Mouse (Mus musculus): ENCODE measurements at regions not wholly inside any gene's neighbourhood (a gene's known extent, or its start where the extent isn't known, plus 50 kb on each side); places are given as distances from the start of the nearest gene placed in this dataset.

DNA sequence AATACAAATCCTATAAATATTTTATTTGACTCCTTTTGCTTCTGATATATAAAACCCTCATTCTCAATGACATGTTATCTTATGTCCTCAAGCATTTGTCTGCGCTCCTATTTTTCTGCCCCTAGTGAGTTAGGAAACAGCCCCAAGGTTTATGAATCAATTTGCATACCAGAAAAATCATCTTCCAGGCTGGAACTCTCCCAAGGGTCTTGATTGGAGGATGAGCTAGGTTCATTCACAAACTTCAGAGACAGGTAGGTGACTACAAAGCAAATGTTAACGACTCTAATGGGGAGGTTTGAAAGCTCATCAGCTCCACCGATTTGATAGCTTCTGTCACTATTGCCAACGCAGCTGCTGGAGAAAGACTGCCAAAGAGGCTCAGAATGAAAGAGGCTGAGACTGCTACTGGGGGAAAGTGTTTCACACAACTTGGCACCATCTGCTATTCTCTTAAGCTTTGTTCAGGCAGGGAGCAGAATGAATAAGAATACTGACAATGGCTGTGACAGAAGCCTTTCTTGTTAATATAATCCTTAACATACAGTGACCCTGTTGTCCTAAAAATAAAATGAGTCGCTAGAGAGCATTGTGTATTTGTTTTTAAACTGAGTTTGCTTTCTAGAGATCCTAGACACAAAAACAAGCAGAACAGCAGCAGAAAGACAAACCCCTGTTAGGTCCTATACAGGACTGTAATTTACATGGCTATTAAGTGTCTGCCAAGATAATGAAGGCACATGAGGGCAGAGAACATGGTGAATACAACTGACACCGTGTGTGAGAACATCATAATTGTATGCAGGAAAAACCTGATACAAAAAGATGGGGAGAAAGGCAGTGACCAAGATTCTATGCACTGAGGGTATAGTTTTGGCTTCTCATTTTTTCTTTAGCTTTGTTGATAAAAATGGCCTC is 843.4 kb downstream of the Cdh8 start:
- no peak for DNase-seq (ENCODE audit: low read depth, low spot score)

DNA sequence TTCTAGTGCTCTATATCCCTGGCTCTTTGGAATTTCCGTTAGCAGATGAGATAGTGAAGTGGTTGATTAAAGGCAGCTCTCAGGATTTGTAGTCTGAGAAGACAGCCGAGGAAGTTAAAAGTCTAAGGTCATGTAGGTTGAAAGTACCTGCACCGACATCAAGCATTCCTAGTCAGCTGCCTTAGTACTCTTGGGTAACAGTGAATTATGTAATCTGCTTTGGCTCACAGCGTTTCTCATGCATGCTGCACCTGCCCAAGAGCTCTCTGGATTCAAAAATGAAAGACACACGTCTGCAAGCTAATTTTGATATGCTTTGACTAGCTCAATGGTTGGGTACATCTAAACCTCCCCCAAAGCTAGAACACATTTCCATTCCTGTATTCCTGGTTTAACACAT is 849.6 kb downstream of the Cdh8 start:
- no peak for DNase-seq (ENCODE audit: low read depth, low spot score)

DNA sequence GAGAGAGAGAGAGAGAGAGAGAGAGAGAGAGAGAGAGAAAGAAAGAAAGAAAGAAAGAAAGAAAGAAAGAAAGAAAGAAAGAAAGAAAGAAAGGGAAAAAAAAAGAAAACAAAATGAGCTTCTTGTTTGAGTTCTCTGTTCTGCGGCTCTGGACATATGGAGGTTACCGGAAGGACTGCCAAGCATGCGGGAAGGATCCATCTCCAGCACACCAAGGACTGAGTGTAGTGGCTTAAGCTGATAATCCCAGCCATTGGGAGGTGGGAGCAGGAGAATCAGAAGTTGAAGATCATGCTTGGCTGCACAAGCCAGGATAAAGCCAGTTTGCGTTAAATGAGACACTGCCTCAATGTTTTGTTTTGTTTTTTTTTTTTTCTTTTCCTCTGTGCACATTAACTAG is 897.8 kb downstream of the Cdh8 start:
- DNase-seq (ENCODE audit: low read depth, low spot score): no peak

DNA sequence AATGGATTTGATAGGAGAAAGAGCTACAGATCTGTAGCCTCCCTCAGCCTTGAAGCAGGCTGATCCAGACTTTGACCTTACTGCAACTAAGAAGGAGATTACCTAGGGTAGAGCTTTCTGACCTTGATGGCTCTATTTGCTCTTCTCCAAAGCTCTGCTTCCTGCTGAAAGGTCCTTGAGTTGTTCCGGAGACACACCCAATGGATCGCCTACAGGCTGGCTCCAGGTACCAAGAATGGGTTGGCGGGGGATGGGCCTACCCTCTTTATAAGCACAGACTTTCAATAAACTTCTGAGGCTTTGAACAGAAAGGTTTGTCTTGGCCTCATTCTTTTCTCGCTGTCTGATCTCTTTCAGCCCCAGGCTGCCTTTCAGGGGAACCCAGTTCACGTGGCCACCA is 901.0 kb downstream of the Cdh8 start:
- no peak for DNase-seq (ENCODE audit: low read depth, low spot score)

- DNase-seq (ENCODE audit: low read depth, low spot score): no peak
Observed at GRCm38 (mm10) chr8:98496793-98497192, 919.5 kb downstream of the Cdh8 start.

GRCm38 (mm10) chr8:98463375-98464030 is 952.8 kb downstream of the Cdh8 start:
- no peak for DNase-seq (ENCODE audit: low read depth, low spot score)

DNA sequence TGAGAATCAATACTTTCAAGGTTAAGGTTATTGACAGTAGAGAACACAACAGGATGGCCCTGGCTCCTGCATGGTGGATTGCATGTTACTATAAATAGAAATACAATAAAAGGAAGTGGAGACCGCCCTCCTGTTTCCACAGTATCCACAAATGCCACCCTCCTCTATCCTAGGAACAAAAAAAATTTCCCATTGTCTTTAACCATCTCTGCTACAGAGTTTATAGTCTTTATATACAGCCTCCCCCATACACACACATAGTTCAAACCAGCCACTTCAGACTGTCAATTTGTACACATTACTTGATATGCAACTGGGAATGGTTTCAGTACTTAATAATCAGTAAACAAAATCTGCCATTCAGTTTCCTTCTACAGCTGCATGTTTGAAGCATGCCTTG is 960.7 kb downstream of the Cdh8 start:
- no peak for DNase-seq (ENCODE audit: low read depth, low spot score)
